Comparison of ENCODE assay signal across 8 mouse cellular contexts in genomic region chr13:55974105-55974504, GRCm38 (mm10).
A peak's percentile ranks its signal among the peaks of the same experiment; 100 is the strongest.
DNase-seq lines count a peak whose midpoint lies in the region; ATAC-seq and TF ChIP-seq lines count a peak whose summit lies in the region.

No protein-coding gene starts in this region.

- no peak overlapping the region for H3K4me2 ChIP-seq in hindbrain, embryonic 16.5 days (ENCODE audit: low read length)
- H3K4me2 ChIP-seq in lung, postnatal 0 days (replicated peaks; ENCODE audit: low read depth, low read length): no peak overlapping the region

- H3K27me3 ChIP-seq in hindbrain, embryonic 10.5 days (ENCODE audit: insufficient read depth, poor library complexity, severe bottlenecking): peaks cover 7% of the 10 kb centered on the region
- H3K27me3 ChIP-seq in hindbrain, embryonic 16.5 days (replicated peaks; ENCODE audit: control insufficient read depth, insufficient read depth, low read length): no peaks in the 10 kb centered on the region
- H3K27me3 ChIP-seq in lung, postnatal 0 days (replicated peaks; ENCODE audit: insufficient read depth, low read length): no peaks in the 10 kb centered on the region
- H3K27me3 ChIP-seq in small intestine, adult 2 months (ENCODE audit: control insufficient read depth, insufficient read depth, low read length): no peaks in the 10 kb centered on the region

- TF ChIP-seq CTCF in lung, postnatal 0 days (IDR thresholded peaks at IDR 0.05): peak; percentile 62
- peak; percentile 47; the same call in 1 of the 2 replicates for TF ChIP-seq CTCF in small intestine, adult 2 months (IDR thresholded peaks at IDR 0.05; ENCODE audit: extremely low read depth, insufficient read length, insufficient replicate concordance, low read depth, low read length)

- no peaks in the 10 kb centered on the region for H3K36me3 ChIP-seq in hindbrain, embryonic 10.5 days
- no peaks in the 10 kb centered on the region for H3K36me3 ChIP-seq in hindbrain, embryonic 16.5 days (ENCODE audit: control insufficient read depth, insufficient read depth, low read length)
- H3K36me3 ChIP-seq in lung, postnatal 0 days (ENCODE audit: insufficient read depth, low read length): no peaks in the 10 kb centered on the region
- H3K36me3 ChIP-seq in small intestine, adult 2 months (ENCODE audit: control insufficient read depth, insufficient read depth, low read length): no peaks in the 10 kb centered on the region

- H3K4me3 ChIP-seq in hindbrain, embryonic 10.5 days: no peak overlapping the region
- no peak overlapping the region for H3K4me3 ChIP-seq in hindbrain, embryonic 16.5 days (ENCODE audit: low read length)
- H3K4me3 ChIP-seq in lung, postnatal 0 days (ENCODE audit: low read depth, low read length): no peak overlapping the region
- H3K4me3 ChIP-seq in small intestine, adult 2 months (ENCODE audit: low read depth, low read length): no peak overlapping the region

- H3K4me1 ChIP-seq in hindbrain, embryonic 10.5 days (replicated peaks): peaks cover 10% of the 10 kb centered on the region
- no peaks in the 10 kb centered on the region for H3K4me1 ChIP-seq in hindbrain, embryonic 16.5 days (ENCODE audit: control insufficient read depth, insufficient read depth, low read depth, low read length)
- H3K4me1 ChIP-seq in lung, postnatal 0 days (ENCODE audit: insufficient read depth, low read depth, low read length): peaks cover 7% of the 10 kb centered on the region; the same call in 1 of the 2 replicates
- no peaks in the 10 kb centered on the region for H3K4me1 ChIP-seq in small intestine, adult 2 months (ENCODE audit: control insufficient read depth, insufficient read depth, insufficient read length, low read length)

- peak; percentile 37 for DNase-seq in hindbrain, embryonic 10.5 days (ENCODE audit: low spot score)
- DNase-seq in lung, postnatal 0 days (ENCODE audit: low spot score): peak; percentile 47
- no peak for DNase-seq in lung, postnatal 10 days
- DNase-seq in ZHBTc4 (ENCODE audit: low read depth, low spot score): peak; percentile 59
- DNase-seq in adipocyte (ENCODE audit: low spot score): no peak
- DNase-seq in Muller cell, postnatal 12 days (ENCODE audit: inconsistent ontology term): no peak

- no peak overlapping the region for H3K9ac ChIP-seq in hindbrain, embryonic 16.5 days (ENCODE audit: low read depth, low read length)
- no peak overlapping the region for H3K9ac ChIP-seq in lung, postnatal 0 days (replicated peaks; ENCODE audit: low read depth)

- no peak overlapping the region for H3K27ac ChIP-seq in hindbrain, embryonic 10.5 days
- no peak overlapping the region for H3K27ac ChIP-seq in hindbrain, embryonic 16.5 days (ENCODE audit: low read depth, low read length)
- H3K27ac ChIP-seq in lung, postnatal 0 days (ENCODE audit: low read length): no peak overlapping the region
- no peak overlapping the region for H3K27ac ChIP-seq in small intestine, adult 2 months (ENCODE audit: insufficient read depth, low read depth, low read length)

- 53% methylated on average over 5 of the region's 5 CpGs for WGBS in hindbrain, embryonic 10.5 days
- WGBS in hindbrain, embryonic 16.5 days: 54% methylated on average over 5 of the region's 5 CpGs
- WGBS in lung, postnatal 0 days: 54% methylated on average over 5 of the region's 5 CpGs
- 66% methylated on average over 5 of the region's 5 CpGs for WGBS in small intestine, adult 2 months

- TF ChIP-seq POLR2A in small intestine, adult 2 months (IDR thresholded peaks at IDR 0.05; ENCODE audit: low read depth, low read length): no peak

- H3K9me3 ChIP-seq in hindbrain, embryonic 10.5 days: peaks cover 4% of the 10 kb centered on the region; the same call in 1 of the 2 replicates
- 0 out of 2 replicates have a peak, but pooled peaks cover 2% of the 10 kb centered on the region for H3K9me3 ChIP-seq in hindbrain, embryonic 16.5 days (ENCODE audit: control insufficient read depth, low read length)
- no peaks in the 10 kb centered on the region for H3K9me3 ChIP-seq in lung, postnatal 0 days (ENCODE audit: low read length)

- ATAC-seq in hindbrain, embryonic 16.5 days: no peak
- no peak; the same call in 1 of the 2 replicates for ATAC-seq in lung, postnatal 0 days

- TF ChIP-seq EP300 in lung, postnatal 0 days (IDR thresholded peaks at IDR 0.05): no peak

Comparison
In these comparisons a context has a peak if more than half of its experiments do, and no peak if none do; other contexts are left out.
1. DNase-seq: peak in hindbrain, embryonic 10.5 days (single experiment), lung, postnatal 0 days (single experiment) and ZHBTc4 (single experiment); none in lung, postnatal 10 days (single experiment), adipocyte (single experiment) and Muller cell, postnatal 12 days (single experiment).